Mouse (Mus musculus) erythroblast, embryonic 14.5 days (primary cell): ENCODE results near the gene Phldb1.

Experiments
- GATA1 ChIP-seq: IDR thresholded peaks from 2 replicates; pipeline ENCODE4 v1.6.1; 2012; ENCODE audit warnings: low read length, inconsistent platforms, mixed read lengths
- TAL1 ChIP-seq: IDR thresholded peaks from 3 replicates; pipeline ENCODE4 v1.6.1; 2012; ENCODE audit warnings: low read length, inconsistent platforms, mixed read lengths

GRCm38 (mm10) chr9:44688013-44688412, 47.0 kb downstream of the Phldb1 start:
- TF ChIP-seq TAL1 (no peak), GATA1 (no peak)
